22 mouse cellular contexts compared by ENCODE assay signal in genomic region chr2:59731831-59732230, GRCm38 (mm10).
DNase-seq lines count a peak whose midpoint lies in the region; ATAC-seq and TF ChIP-seq lines count a peak whose summit lies in the region.
"Had no signal": no experiment of that assay in that cellular context is flagged by ENCODE, and none has a peak within 500 bp of the region (broad histone marks: within the 10 kb centered on the region; RNA-seq: fewer than 3 reads in every experiment).

No protein-coding gene starts in this region.

- no peak for TF ChIP-seq CTCF in lung, postnatal 0 days (IDR thresholded peaks at IDR 0.05)

- H3K4me2 ChIP-seq in kidney, embryonic 16.5 days (replicated peaks; ENCODE audit: low read depth, low read length): no peak overlapping the region
- no peak overlapping the region for H3K4me2 ChIP-seq in lung, postnatal 0 days (replicated peaks; ENCODE audit: low read depth, low read length)
- no peak overlapping the region for H3K4me2 ChIP-seq in hindbrain, embryonic 11.5 days (replicated peaks; ENCODE audit: low read depth, low read length)

- no peak overlapping the region for H3K9ac ChIP-seq in kidney, embryonic 16.5 days (replicated peaks; ENCODE audit: low read length)
- H3K9ac ChIP-seq in lung, postnatal 0 days (replicated peaks; ENCODE audit: low read depth): no peak overlapping the region
- H3K9ac ChIP-seq in hindbrain, embryonic 11.5 days (ENCODE audit: low read depth, low read length): no peak overlapping the region

- 85% methylated on average over 3 of the region's 3 CpGs for WGBS in kidney, embryonic 16.5 days
- 71% methylated on average over 3 of the region's 3 CpGs for WGBS in lung, postnatal 0 days
- whole genome bisulfite sequencing in hindbrain, embryonic 11.5 days: 94% methylated on average over 3 of the region's 3 CpGs

- H3K4me3 ChIP-seq in kidney, embryonic 16.5 days (ENCODE audit: low read length): no peak overlapping the region
- H3K4me3 ChIP-seq in lung, postnatal 0 days (ENCODE audit: low read depth, low read length): no peak overlapping the region
- H3K4me3 ChIP-seq in hindbrain, embryonic 11.5 days (ENCODE audit: low read depth, low read length): no peak overlapping the region

- H3K27me3 ChIP-seq in kidney, embryonic 16.5 days (ENCODE audit: insufficient read depth, low read length): no peaks in the 10 kb centered on the region
- H3K27me3 ChIP-seq in lung, postnatal 0 days (replicated peaks; ENCODE audit: insufficient read depth, low read length): no peaks in the 10 kb centered on the region
- H3K27me3 ChIP-seq in hindbrain, embryonic 11.5 days (ENCODE audit: control insufficient read depth, insufficient read depth, low read length): no peaks in the 10 kb centered on the region
- H3K27me3 ChIP-seq: CH12.LX, Patski had no signal

- DNase-seq in kidney, postnatal 14 days: no peak
- peak; percentile 60 for DNase-seq in lung, postnatal 0 days (ENCODE audit: low spot score)
- DNase-seq in lung, postnatal 14 days: no peak
- peak; percentile 72 for DNase-seq in adipocyte (ENCODE audit: low spot score)
- no peak for DNase-seq in hindbrain, embryonic 11.5 days (ENCODE audit: low spot score)
- DNase-seq: adrenal gland, adult 2 months; adrenal gland, adult 8-10 months; adrenal gland, postnatal 10 days; adrenal gland, postnatal 14 days; adrenal gland, postnatal 25 days; adrenal gland, postnatal 36 days; B cell, adult 2 months; cerebellum, adult 11 months; cerebellum, adult 11-12 months; cerebellum, adult 18-20 months; cerebellum, adult 2 months had no signal

- 0 out of 2 replicates have a peak overlapping the region, but pooled peaks have one; percentile 4 for H3K27ac ChIP-seq in kidney, embryonic 16.5 days (ENCODE audit: low read length)
- H3K27ac ChIP-seq in lung, postnatal 0 days (ENCODE audit: low read length): no peak overlapping the region
- no peak overlapping the region for H3K27ac ChIP-seq in hindbrain, embryonic 11.5 days (ENCODE audit: low read depth, low read length)

- TF ChIP-seq EP300 in lung, postnatal 0 days (IDR thresholded peaks at IDR 0.05): no peak

- H3K9me3 ChIP-seq in kidney, embryonic 16.5 days (ENCODE audit: low read length): no peaks in the 10 kb centered on the region
- no peaks in the 10 kb centered on the region for H3K9me3 ChIP-seq in lung, postnatal 0 days (ENCODE audit: low read length)
- no peaks in the 10 kb centered on the region for H3K9me3 ChIP-seq in hindbrain, embryonic 11.5 days (ENCODE audit: control insufficient read depth, low read length)
- H3K9me3 ChIP-seq: G1E had no signal

- H3K4me1 ChIP-seq in kidney, embryonic 16.5 days (ENCODE audit: insufficient read depth, low read length): peaks cover 18% of the 10 kb centered on the region
- H3K4me1 ChIP-seq in lung, postnatal 0 days (ENCODE audit: insufficient read depth, low read depth, low read length): peaks cover 3% of the 10 kb centered on the region; the same call in 1 of the 2 replicates
- H3K4me1 ChIP-seq in hindbrain, embryonic 11.5 days (replicated peaks; ENCODE audit: control insufficient read depth, insufficient read depth, low read length): no peaks in the 10 kb centered on the region

- H3K36me3 ChIP-seq in kidney, embryonic 16.5 days (ENCODE audit: insufficient read depth, low read length): peaks cover 16% of the 10 kb centered on the region
- H3K36me3 ChIP-seq in lung, postnatal 0 days (ENCODE audit: insufficient read depth, low read length): no peaks in the 10 kb centered on the region
- no peaks in the 10 kb centered on the region for H3K36me3 ChIP-seq in hindbrain, embryonic 11.5 days (ENCODE audit: control insufficient read depth, insufficient read depth, low read length)
- H3K36me3 ChIP-seq: G1E had no signal

- ATAC-seq in kidney, embryonic 16.5 days (ENCODE audit: low FRiP score, low TSS enrichment): no peak
- peak; percentile 19; the same call in 1 of the 2 replicates for ATAC-seq in lung, postnatal 0 days
- ATAC-seq in hindbrain, embryonic 11.5 days (ENCODE audit: low FRiP score): no peak
- ATAC-seq: activated CD4-positive, CD25-positive, alpha-beta regulatory T cell, adult 4 months; CD4-positive, CD25-positive, alpha-beta regulatory T cell, adult 4 months; Patski had no signal

Comparison
In these comparisons a context has a peak if more than half of its experiments do, and no peak if none do; other contexts are left out.
1. DNase-seq: peak in lung, postnatal 0 days (single experiment) and adipocyte (single experiment); none in kidney, postnatal 14 days (single experiment), lung, postnatal 14 days (single experiment) and hindbrain, embryonic 11.5 days (single experiment).